Mouse (Mus musculus): Measurements from ENCODE around the gene Mall.

DNA sequence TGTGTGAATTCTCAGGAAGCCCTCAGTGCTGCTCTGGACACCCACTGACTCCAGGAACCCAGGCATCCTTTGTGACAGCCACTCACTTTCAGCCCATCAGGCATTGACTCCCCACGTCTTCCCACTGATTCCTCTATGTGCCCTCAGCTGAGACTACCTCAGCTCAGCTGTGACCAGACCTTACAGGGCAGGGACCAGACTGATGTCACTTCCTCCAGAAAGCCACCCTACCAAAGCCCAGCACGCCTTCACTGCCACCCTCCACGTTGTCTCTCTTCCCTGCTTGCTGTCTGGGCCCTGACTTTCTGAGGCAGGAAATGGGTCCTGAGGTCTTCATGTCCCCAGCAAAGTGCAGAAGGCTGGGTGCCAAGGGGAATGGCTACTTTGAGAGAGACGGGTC lies 6.5 kb downstream of the Mall start:
- TF ChIP-seq POLR2A (IDR thresholded peaks at IDR 0.05; ENCODE audit: borderline replicate concordance, low read depth, low read length) = no peak
- TF ChIP-seq CTCF (IDR thresholded peaks at IDR 0.05; ENCODE audit: low read depth, low read length) = no peak

All from bone marrow macrophage, adult 2 months (primary cell).